Mouse (Mus musculus): ENCODE results near the gene Arpc1a. TPM values are rescaled to one million over a fixed set of nuclear protein-coding genes. Genes with fewer than 3 reads are reported as not detected.
"Not testable (repeated sequence)": the region's sequence is repeated elsewhere in the genome, so short reads cannot be mapped to it uniquely, and the experiment has no call there.

The Arpc1a gene
- polyA plus RNA-seq (2016; fragmentation: Nextera tagmentation; extraction: Ambion mirVana), result 168 and 174 TPM in 2 replicates

DNA sequence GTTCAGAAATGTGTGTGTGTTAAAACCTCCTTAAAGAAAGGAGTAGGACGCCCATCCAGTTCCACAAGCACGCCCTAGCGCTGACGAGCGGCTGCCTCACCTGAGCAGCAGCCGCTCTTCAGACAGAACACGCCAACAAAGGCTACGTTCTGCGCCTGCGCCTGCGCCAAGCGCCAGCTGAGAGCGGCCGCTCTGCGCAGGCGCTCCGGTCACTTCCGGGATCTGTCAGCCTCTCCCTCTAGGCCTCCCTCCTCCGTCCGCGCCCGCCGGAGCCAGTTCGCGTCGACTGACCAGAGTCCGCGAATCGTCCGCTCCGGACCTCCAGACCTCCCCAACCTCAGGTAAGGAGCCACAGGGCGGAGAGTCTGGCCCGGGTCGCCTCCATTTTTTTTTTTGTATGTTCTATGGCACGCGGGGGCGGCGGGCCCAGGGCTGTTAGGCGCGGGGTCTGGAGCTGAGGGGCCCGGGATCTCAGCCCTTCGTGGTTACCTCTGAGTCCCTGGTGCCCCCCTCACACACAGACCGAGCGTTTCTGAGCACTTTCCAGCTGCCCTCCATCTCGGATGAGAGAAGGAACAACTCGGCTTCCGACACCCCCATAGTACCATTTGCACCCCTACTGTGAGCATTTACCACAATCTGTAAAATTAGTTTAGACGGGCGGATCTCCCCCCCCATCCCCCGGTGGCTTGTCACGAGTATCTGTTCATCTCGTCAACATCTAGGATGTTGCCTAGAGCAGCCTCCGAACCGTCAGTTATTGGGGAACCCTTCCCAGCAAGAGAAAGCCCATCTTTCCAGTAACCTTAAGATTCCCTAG is at the start of gene Arpc1a, which contains the start of gene Kpna7:
Arpc1a (plus strand) TSS at position 199 of the 820 bp plus-strand sequence.
Kpna7 (minus strand) TSS at position 399 of the 820 bp plus-strand sequence.
- H3K9me3 ChIP-seq, result no peaks in the 10 kb centered on the region
- H3K27ac ChIP-seq, result peak within 1 kb of the TSS; percentile 83; the same call in 1 of the 2 replicates
- under 1% methylated on average over 54 of the region's 54 CpGs for WGBS

DNA sequence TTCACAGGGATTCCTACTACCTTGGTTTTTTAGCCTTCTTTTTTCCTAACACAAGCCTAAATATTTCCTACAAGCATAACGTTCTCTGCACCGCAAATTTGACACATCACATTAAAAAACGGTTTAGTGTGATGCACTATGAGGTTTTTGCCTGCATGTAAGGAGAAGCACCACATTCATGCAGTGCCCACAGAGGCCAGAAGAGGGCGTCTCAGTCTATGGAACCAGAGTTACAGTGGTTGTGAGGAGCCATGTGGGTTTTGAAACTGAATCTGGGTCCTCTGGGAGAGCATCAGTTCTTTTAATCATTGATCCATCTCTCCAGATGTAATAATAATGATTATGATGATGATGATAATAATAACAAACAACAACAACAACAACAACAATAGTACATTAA is 42.0 kb upstream of the Arpc1a start:
- Histone ChIP-seq H3K4me1 (no peaks in the 10 kb centered on the region), H3K36me3 (replicated peaks) (no peaks in the 10 kb centered on the region), H3K27me3 (no peaks in the 10 kb centered on the region), H3K4me3 (replicated peaks) (no peak overlapping the region), H3K9me3 (no peaks in the 10 kb centered on the region), H3K27ac (no peak overlapping the region), H3K9ac (no peak overlapping the region), H3K4me2 (no peak overlapping the region)
- 44% methylated on average over 4 of the region's 4 CpGs for WGBS
- no peak for ATAC-seq (ENCODE audit: low FRiP score)

More for the DNA sequence above, at the start of gene Arpc1a, which contains the start of gene Kpna7:
- Histone ChIP-seq H3K27me3 (peaks cover 3% of the 10 kb centered on the region; the same call in 1 of the 2 replicates), H3K4me2 (peak within 1 kb of the TSS; percentile 91), H3K4me3 (replicated peaks) (peak within 1 kb of the TSS; percentile 78), H3K36me3 (replicated peaks) (peaks cover 6% of the 10 kb centered on the region; the same call in 1 of the 2 replicates), H3K9ac (peak within 1 kb of the TSS; percentile 90), H3K4me1 (peaks cover 10% of the 10 kb centered on the region)
- ATAC-seq (ENCODE audit: low FRiP score), result peak; percentile 98

DNA sequence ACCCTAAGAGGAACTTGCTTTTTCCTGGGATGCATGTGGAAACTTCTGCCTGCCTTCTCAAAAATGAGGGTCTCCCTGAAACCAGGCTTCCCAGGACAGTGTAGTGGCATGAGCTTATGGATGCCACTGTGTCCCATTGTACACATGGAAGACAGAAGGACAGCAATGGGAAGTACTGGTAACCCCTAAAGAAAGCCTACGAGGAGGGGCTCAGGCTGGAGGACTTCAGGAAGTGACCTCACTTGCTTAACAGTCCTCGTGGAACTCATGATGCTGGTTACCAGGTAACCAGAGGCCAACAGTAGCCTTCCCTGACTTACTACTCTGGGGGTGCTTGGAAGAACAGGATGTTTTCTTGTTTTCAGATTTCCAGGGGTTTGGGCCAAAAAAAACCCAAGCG is 40.9 kb upstream of the Arpc1a start, which contains the start of gene 1700018F24Rik:
1700018F24Rik (plus strand) TSS at position 301 of the 400 bp plus-strand sequence.
- not testable (repeated sequence) for H3K9me3 ChIP-seq; H3K36me3 ChIP-seq (replicated peaks); H3K4me3 ChIP-seq (replicated peaks); H3K4me1 ChIP-seq; H3K9ac ChIP-seq; H3K27me3 ChIP-seq; H3K27ac ChIP-seq; H3K4me2 ChIP-seq; ATAC-seq (ENCODE audit: low FRiP score)
- 79% methylated on average over 3 of the region's 3 CpGs for WGBS

DNA sequence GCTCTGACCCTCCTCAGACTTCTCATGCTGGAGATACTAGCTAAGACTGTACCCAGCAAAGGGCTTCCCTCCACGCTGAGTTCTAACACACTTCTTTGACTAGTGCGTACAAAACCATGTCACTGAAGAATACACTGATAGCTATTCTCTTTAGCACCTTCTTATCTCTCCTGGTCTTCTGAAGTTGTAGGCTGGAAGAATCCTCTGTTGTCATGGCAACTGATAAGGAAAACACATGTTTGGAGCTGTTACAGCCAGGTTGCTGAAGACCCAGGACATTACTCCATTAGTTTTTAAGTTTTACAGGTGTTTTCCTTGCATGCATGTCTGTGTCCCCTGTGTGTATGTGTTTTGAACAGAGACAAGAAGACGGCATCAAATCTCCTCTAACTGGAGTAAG is 29.4 kb upstream of the Arpc1a start:
- H3K36me3 ChIP-seq (replicated peaks); H3K27me3 ChIP-seq; H3K4me3 ChIP-seq (replicated peaks); H3K4me2 ChIP-seq; ATAC-seq (ENCODE audit: low FRiP score); H3K27ac ChIP-seq; H3K4me1 ChIP-seq; H3K9ac ChIP-seq; H3K9me3 ChIP-seq: not testable (repeated sequence)
- 92% methylated on average over 3 of the region's 3 CpGs for WGBS

DNA sequence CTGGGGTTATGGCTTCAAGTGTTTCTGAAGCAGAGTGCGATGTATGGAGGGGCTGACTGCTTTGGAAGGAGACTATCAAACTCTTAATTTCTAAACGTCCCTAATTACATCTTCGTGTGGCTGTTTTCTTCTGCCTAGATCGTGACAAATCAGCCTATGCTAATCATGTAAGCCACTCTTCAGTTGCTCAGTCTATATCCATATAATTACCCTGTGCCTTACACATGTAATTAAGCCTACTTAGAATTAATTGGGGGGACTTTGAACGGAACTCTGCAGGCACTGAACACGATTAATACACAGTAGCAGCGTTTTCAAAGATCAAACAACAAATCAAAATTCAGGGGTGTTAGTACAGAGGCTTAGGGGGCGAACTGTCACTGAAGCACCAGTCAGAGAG is 25.7 kb upstream of the Arpc1a start:
- Histone ChIP-seq H3K27ac (no peak overlapping the region), H3K4me1 (no peaks in the 10 kb centered on the region), H3K4me3 (replicated peaks) (no peak overlapping the region), H3K9me3 (no peaks in the 10 kb centered on the region), H3K27me3 (0 out of 2 replicates have a peak, but pooled peaks cover 3% of the 10 kb centered on the region), H3K9ac (no peak overlapping the region), H3K36me3 (replicated peaks) (no peaks in the 10 kb centered on the region), H3K4me2 (no peak overlapping the region)
- WGBS, result 43% methylated on average over 8 of the region's 8 CpGs
- ATAC-seq (ENCODE audit: low FRiP score), result peak; percentile 20; the same call in 1 of the 2 replicates

DNA sequence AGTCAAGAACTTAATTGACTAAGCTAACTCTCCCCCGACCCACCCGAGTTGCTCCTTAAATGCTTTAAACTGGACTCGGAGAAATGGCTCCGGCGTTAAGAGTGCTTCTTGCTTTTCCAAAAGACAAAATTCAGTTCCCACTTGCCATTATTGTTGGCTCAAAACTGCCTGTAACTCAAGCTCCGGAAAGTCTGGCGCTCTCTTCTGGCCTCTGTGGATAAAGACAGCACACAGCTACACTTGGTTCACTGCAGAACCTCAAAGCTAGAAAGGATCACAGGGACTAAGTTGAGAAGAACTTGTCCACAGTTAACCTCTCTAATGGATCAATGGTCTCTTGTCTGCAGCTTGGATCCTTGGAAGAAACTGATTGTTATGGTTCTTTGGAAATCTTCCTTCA is 24.9 kb upstream of the Arpc1a start:
- H3K9ac ChIP-seq, result no peak overlapping the region
- H3K9me3 ChIP-seq, result no peaks in the 10 kb centered on the region
- ATAC-seq (ENCODE audit: low FRiP score), result no peak
- H3K4me3 ChIP-seq (replicated peaks), result no peak overlapping the region
- H3K4me2 ChIP-seq, result no peak overlapping the region
- H3K4me1 ChIP-seq, result no peaks in the 10 kb centered on the region
- no peaks in the 10 kb centered on the region for H3K36me3 ChIP-seq (replicated peaks)
- H3K27me3 ChIP-seq, result 0 out of 2 replicates have a peak, but pooled peaks cover 3% of the 10 kb centered on the region
- WGBS, result 89% methylated on average over 7 of the region's 7 CpGs
- no peak overlapping the region for H3K27ac ChIP-seq

DNA sequence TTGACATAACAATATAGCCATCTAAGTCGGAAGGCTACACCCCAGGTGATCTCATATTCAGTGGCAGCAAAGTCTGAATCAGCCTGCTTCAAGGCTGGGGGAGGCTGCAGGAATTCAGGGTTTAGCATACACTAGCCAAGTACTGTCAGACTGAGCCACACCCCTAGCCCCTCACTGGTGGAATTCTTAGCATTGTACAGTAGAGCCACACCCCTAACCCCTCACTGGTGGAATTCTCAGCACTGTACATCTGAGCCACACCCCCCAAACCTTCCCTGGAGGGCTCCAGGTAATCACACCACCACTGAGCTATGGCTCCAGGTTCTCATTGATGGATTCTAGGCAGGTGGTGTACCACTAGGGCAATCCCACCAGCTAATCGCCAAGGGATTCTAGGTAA is 24.1 kb upstream of the Arpc1a start:
- Histone ChIP-seq H3K9ac (no peak overlapping the region), H3K9me3 (no peaks in the 10 kb centered on the region), H3K4me3 (replicated peaks) (no peak overlapping the region), H3K4me1 (no peaks in the 10 kb centered on the region), H3K4me2 (no peak overlapping the region), H3K27me3 (0 out of 2 replicates have a peak, but pooled peaks cover 3% of the 10 kb centered on the region), H3K27ac (no peak overlapping the region), H3K36me3 (replicated peaks) (no peaks in the 10 kb centered on the region)
- no peak for ATAC-seq (ENCODE audit: low FRiP score)
- 79% methylated on average over 2 of the region's 2 CpGs for WGBS

DNA sequence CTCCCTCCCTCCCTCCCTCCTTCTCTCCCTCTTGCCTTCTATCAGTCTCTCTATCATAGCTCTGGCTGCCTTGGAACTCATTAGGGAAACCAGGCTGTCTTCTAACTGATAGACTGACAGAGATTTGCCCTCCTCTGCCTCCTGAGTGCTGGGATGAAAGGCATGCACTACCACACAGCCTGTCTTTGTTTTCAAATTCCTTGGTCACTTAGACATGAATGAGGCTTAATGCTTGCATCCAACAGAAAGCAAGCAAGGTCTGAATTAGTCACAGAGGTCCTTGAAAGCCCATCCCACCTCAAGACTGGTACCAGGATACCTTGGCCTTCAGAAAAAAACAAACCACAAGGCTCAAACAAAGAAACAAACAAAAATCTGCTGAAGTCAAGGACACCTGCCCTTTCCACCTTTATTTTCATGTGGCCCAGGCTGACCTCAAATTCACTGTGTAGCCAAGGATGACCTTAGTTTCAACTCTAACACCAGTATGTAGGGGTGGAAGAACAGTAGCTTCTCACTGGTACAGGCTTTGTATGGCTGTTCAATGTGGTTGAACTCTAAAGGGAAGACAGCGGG is 18.8 kb upstream of the Arpc1a start:
- ATAC-seq (ENCODE audit: low FRiP score), result no peak
- H3K9me3 ChIP-seq, result no peaks in the 10 kb centered on the region
- H3K4me2 ChIP-seq, result no peak overlapping the region
- no peaks in the 10 kb centered on the region for H3K4me1 ChIP-seq
- H3K27me3 ChIP-seq, result 0 out of 2 replicates have a peak, but pooled peaks cover 3% of the 10 kb centered on the region
- WGBS, result 80% methylated on average over 1 of the region's 1 CpGs
- no peak overlapping the region for H3K9ac ChIP-seq
- H3K36me3 ChIP-seq (replicated peaks), result no peaks in the 10 kb centered on the region
- H3K4me3 ChIP-seq (replicated peaks), result no peak overlapping the region
- H3K27ac ChIP-seq, result no peak overlapping the region

DNA sequence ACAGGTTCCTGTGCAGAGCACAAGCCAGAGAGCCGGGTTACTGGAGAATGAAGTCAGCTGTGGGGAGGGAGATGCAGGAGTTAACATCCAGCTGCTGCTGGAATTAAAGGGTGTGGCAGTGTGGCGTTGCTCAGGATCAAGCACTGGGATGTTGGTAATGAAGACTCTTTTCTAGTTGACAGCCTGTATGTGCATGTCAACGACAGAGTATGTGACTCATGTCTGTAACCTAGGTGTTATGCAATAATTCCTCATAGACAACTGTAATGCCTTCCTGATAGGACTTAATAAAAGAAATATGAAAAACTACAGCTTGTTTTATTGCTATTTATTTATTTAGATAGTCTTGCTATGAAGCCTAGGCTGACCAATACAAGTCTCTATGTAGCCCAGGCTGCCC is 14.8 kb upstream of the Arpc1a start:
- 64% methylated on average over 3 of the region's 3 CpGs for WGBS
- no peaks in the 10 kb centered on the region for H3K4me1 ChIP-seq

DNA sequence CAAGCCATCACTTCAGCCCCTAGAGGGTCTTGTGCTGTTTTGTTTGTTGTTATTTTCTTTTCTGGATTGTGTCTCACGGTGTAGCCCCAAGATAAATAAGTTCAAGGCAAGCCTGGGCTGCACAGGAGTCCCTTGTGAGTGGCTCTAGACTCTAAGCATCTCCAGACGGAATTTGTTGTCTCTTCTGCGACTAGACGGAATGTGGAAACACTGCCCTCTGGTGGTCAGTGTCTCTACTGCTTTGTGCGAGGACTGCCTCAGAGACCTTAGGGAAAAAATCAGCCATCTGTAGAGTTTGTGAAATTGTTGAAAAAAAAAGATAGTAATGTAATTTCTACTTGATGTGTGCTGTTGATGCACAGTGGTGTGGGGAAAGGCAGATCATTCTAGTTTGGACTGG is 13.9 kb upstream of the Arpc1a start:
- 0 out of 2 replicates have a peak, but pooled peaks cover 3% of the 10 kb centered on the region for H3K27me3 ChIP-seq
- H3K9ac ChIP-seq, result no peak overlapping the region
- H3K27ac ChIP-seq, result no peak overlapping the region
- WGBS, result 2% methylated on average over 5 of the region's 5 CpGs
- H3K4me3 ChIP-seq (replicated peaks), result no peak overlapping the region
- ATAC-seq (ENCODE audit: low FRiP score), result peak; percentile 57; the same call in 1 of the 2 replicates
- H3K9me3 ChIP-seq, result no peaks in the 10 kb centered on the region
- H3K36me3 ChIP-seq (replicated peaks), result no peaks in the 10 kb centered on the region
- H3K4me1 ChIP-seq, result no peaks in the 10 kb centered on the region
- no peak overlapping the region for H3K4me2 ChIP-seq

More for the DNA sequence above, 14.8 kb upstream of the Arpc1a start:
- H3K4me3 ChIP-seq (replicated peaks), result no peak overlapping the region
- H3K9ac ChIP-seq, result no peak overlapping the region
- H3K4me2 ChIP-seq, result no peak overlapping the region
- H3K36me3 ChIP-seq (replicated peaks), result no peaks in the 10 kb centered on the region
- H3K27me3 ChIP-seq, result 0 out of 2 replicates have a peak, but pooled peaks cover 3% of the 10 kb centered on the region
- H3K27ac ChIP-seq, result no peak overlapping the region
- ATAC-seq (ENCODE audit: low FRiP score), result no peak
- no peaks in the 10 kb centered on the region for H3K9me3 ChIP-seq

DNA sequence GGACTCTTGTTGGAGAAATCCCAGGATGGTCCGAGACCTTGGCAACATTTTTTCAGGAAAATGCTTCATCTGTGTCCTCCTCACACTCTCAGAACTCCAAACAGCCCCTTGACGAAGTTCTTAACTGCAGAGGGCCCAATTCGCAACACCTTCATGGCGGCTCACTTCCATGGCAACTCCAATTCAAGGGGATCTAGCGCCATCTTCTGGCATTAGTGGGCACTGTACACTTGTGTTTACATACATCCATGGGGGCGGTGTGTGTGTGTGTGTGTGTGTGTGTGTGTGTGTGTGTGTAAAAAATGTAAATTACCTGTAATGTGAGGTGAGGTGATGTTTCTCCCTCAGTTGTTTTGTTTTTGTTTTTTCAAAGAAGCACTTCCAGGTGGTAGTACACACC is 12.3 kb upstream of the Arpc1a start:
- Histone ChIP-seq H3K27me3 (0 out of 2 replicates have a peak, but pooled peaks cover 3% of the 10 kb centered on the region), H3K9ac (no peak overlapping the region), H3K27ac (no peak overlapping the region), H3K4me1 (no peaks in the 10 kb centered on the region), H3K4me3 (replicated peaks) (no peak overlapping the region), H3K36me3 (replicated peaks) (no peaks in the 10 kb centered on the region), H3K4me2 (no peak overlapping the region), H3K9me3 (no peaks in the 10 kb centered on the region)
- WGBS, result 60% methylated on average over 6 of the region's 6 CpGs
- no peak for ATAC-seq (ENCODE audit: low FRiP score)

DNA sequence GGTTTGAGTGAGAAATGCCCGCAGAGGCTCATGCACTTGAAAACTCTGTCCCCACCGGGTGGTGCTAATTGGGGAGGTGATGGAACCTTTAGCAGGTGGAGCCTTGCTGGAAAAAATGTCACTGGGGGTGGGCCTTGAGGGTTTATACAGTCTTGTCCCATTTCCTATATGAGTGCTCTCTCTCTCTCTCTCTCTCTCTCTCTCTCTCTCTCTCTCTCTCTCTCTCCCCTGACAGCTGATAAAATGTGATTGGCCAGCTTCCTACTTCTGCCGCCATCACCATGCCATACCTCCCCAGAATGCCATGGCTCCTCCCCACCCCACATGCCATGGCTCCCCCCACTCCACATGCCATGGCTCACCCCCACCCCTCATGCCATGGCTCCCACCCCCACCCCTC is 8.5 kb upstream of the Arpc1a start:
- Histone ChIP-seq H3K27me3 (peaks cover 3% of the 10 kb centered on the region; the same call in 1 of the 2 replicates), H3K4me2 (no peak overlapping the region), H3K36me3 (replicated peaks) (no peaks in the 10 kb centered on the region), H3K9me3 (no peaks in the 10 kb centered on the region), H3K4me1 (no peaks in the 10 kb centered on the region), H3K4me3 (replicated peaks) (no peak overlapping the region), H3K9ac (no peak overlapping the region), H3K27ac (no peak overlapping the region)
- ATAC-seq (ENCODE audit: low FRiP score), result no peak
- WGBS, result 61% methylated on average over 3 of the region's 3 CpGs

Measured in forebrain, embryonic 12.5 days (tissue).